15 mouse cellular contexts compared by ENCODE assay signal in genomic region chr1:134559226-134559625, GRCm38 (mm10). TPM values are rescaled to one million over a fixed set of nuclear protein-coding genes. Genes with fewer than 3 reads are reported as not detected.
DNase-seq lines count a peak whose midpoint lies in the region; TF ChIP-seq lines count a peak whose summit lies in the region.
"Had no signal": no experiment of that assay in that cellular context is flagged by ENCODE, and none has a peak within 500 bp of the region (broad histone marks: within the 10 kb centered on the region; RNA-seq: fewer than 3 reads in every experiment).

No protein-coding gene starts in this region.

- H3K4me3 ChIP-seq in gastrocnemius, adult 2 months = no peak overlapping the region
- no peak overlapping the region for H3K4me3 ChIP-seq in layer of hippocampus, adult 2 months
- H3K4me3 ChIP-seq in testis, adult 2 months (ENCODE audit: control insufficient read depth, low read depth, low read length) = peak overlapping the region; percentile 88; the same call in 1 of the 2 replicates

- no peak for TF ChIP-seq CTCF in gastrocnemius, adult 2 months (IDR thresholded peaks at IDR 0.05)
- TF ChIP-seq CTCF in layer of hippocampus, adult 2 months (conservative IDR thresholded peaks at IDR 0.05) = no peak
- no peak for TF ChIP-seq CTCF in testis, adult 2 months (IDR thresholded peaks at IDR 0.05; ENCODE audit: control insufficient read depth, insufficient read depth, insufficient replicate concordance, low read depth, low read length)

- no peaks in the 10 kb centered on the region for H3K27me3 ChIP-seq in testis, adult 2 months (ENCODE audit: control insufficient read depth, insufficient read depth, low read length)
- H3K27me3 ChIP-seq: neural tube, embryonic 12.5 days had no signal

- TF ChIP-seq POLR2A in testis, adult 2 months (IDR thresholded peaks at IDR 0.05; ENCODE audit: control insufficient read depth, low read depth, low read length) = no peak

- DNase-seq in gastrocnemius, adult 2 months = no peak
- no peak for DNase-seq in gastrocnemius, postnatal 10 days
- DNase-seq in layer of hippocampus, adult 2 months (ENCODE audit: low spot score in 2 of 2) = no peak
- DNase-seq in layer of hippocampus, adult 9-11 months = no peak
- no peak for DNase-seq in testis, postnatal 10 days (ENCODE audit: low spot score)
- DNase-seq in cerebellum, postnatal 14 days = no peak
- no peak for DNase-seq in layer of hippocampus, postnatal 10 days (ENCODE audit: low spot score in 2 of 2)

- H3K36me3 ChIP-seq in testis, adult 2 months (ENCODE audit: control insufficient read depth, insufficient read depth, low read length) = no peaks in the 10 kb centered on the region; the same call in 1 of the 2 replicates
- H3K36me3 ChIP-seq: heart, embryonic 10.5 days; neural tube, embryonic 12.5 days had no signal

- peak overlapping the region; percentile 96 for H3K27ac ChIP-seq in gastrocnemius, adult 2 months
- peak overlapping the region; percentile 95 for H3K27ac ChIP-seq in layer of hippocampus, adult 2 months
- peak overlapping the region; percentile 96 for H3K27ac ChIP-seq in testis, adult 2 months (ENCODE audit: control insufficient read depth, insufficient read depth, low read depth, low read length)
- H3K27ac ChIP-seq: neural tube, embryonic 12.5 days had no signal

- H3K4me1 ChIP-seq in testis, adult 2 months (ENCODE audit: control insufficient read depth, insufficient read depth, low read length) = peaks cover 15% of the 10 kb centered on the region

- intact Hi-C loops in gastrocnemius, adult 2 months (cut with DNase I) = loop anchor here (5.0 kb wide), 1 partner anchor 42 kb away; no protein-coding TSS in a partner anchor

RNA-seq across cellular contexts. Expression of gene Kdm5b, which starts 0.7 kb away (rescaled TPM):
- total RNA-seq in gastrocnemius, adult 2 months (2021) = 1 to 10 TPM; 9.7 to 9.8 TPM
- 10 to 100 TPM; 22.7 to 29.6 TPM for total RNA-seq in gastrocnemius, postnatal 10 days (2021)
- 10 to 100 TPM; 69.1 to 72.6 TPM for total RNA-seq in layer of hippocampus, adult 2 months (2021)
- 42.2 and 43.6 TPM in 2 replicates for polyA plus RNA-seq in testis, adult 2 months (2012; rRNA removed)
- 10 to 100 TPM; 74.6 to 75.4 TPM for total RNA-seq in layer of hippocampus, postnatal 10 days (2021)

RNA-seq across cellular contexts. Expression of gene Mgat4e, which starts 9.7 kb away (rescaled TPM):
- not detected for total RNA-seq in gastrocnemius, adult 2 months (2021)
- not detected for total RNA-seq in gastrocnemius, postnatal 10 days (2021)
- not detected for total RNA-seq in layer of hippocampus, adult 2 months (2021)
- polyA plus RNA-seq in testis, adult 2 months (2012; rRNA removed) = 87.2 and 108 TPM in 2 replicates
- not detected for total RNA-seq in layer of hippocampus, postnatal 10 days (2021)
- total RNA-seq: layer of hippocampus, adult 8-10 months; megakaryocyte progenitor cell, adult 5-6 weeks had no signal
- polyA plus RNA-seq: activated CD4-positive, CD25-positive, alpha-beta regulatory T cell, adult 4 months; heart, embryonic 10.5 days; hindbrain, embryonic 16.5 days; limb, embryonic 11.5 days; neural tube, embryonic 12.5 days had no signal
